Mouse (Mus musculus) brain, embryonic 14.5 days (tissue): ENCODE measurements around the gene Lancl1.

Experiments
- CTCF ChIP-seq: fragments of 200-500 bp; IDR thresholded peaks from 2 replicates; pipeline ENCODE4 v1.5.1; 2012; ENCODE audit warnings: inconsistent platforms, mild to moderate bottlenecking, moderate library complexity, borderline replicate concordance; ENCODE audit not compliant: insufficient read depth, insufficient read length; ENCODE audit errors: extremely low read depth
- POLR2A ChIP-seq: fragments of 200-500 bp; IDR thresholded peaks from 2 replicates; pipeline ENCODE4 v1.6.1; 2012; ENCODE audit warnings: mild to moderate bottlenecking, inconsistent platforms, borderline replicate concordance; ENCODE audit not compliant: poor library complexity, insufficient read depth, insufficient read length, severe bottlenecking; ENCODE audit errors: extremely low read depth

DNA sequence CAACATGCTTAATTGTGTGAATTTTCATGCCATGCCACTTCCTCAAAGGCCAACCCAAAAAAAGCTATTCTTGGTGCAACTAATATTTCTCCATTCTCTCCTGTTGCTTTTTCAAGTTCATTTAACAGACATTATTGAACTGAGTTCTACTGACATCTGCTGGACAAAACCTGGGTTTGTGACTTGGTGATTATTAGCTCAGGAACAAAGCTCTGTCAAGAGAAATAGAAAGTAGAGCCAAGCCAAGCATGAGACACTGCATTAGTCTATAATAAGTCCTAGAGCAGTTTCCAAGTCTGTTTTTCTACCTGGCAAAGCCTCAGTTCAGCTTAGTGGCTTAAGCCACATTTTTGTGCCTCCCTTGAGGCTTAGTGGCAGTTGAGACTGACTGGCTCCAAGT, 45.9 kb downstream of the Lancl1 start:
- TF ChIP-seq POLR2A (no peak), CTCF (0 out of 2 replicates have a peak, but pooled peaks have one; percentile 1)
